Mouse (Mus musculus): ENCODE data around the gene Bad. TPM values are rescaled to one million over a fixed set of nuclear protein-coding genes. Genes with fewer than 3 reads are reported as not detected.

The Bad gene
- polyA plus RNA-seq, 2 experiments, result 22.8 to 25.7 TPM

DNA sequence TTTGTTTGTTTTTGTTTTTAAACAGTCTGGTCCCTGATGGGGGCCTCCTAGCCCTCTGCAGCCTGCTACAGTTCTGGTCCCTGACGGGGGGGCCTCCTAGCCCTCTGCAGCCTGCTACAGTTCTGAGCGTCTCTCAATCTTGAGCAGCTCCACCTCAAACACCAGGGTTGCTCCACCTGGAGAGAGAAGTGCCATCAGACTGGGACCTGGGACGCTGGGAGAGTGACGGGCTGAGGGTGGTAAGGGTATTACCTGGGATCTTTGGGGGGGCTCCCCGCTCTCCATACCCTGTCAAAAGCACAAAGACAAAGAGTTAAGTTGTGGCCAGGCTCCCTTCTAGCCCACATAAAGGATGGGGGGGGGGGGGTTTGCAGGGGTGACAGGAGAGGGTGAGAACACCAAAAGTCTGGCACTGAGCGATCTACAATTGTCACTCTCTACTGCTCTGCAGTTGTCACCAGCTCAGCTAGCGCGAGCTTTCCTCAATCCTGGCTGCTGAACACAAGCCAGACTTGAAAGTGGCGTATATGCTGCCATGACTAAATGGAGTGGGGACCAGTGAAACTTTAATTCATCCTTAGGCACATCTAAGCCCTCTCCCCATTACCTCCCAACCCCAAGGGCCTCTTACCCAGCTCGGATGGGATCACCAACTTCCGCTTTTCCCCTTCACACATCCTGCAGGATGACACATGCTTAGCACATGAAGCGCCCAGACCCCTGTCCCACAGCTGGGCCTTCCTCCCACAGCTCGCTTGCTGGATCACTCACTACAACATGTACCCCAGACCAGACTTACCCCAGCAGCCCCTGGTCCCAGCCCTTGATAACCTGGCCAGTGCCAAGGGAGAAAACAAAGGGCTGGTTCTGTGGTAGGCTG lies 36.3 kb downstream of the Bad start:
- H3K9me3 ChIP-seq (ENCODE audit: control insufficient read depth, low read length), result no peaks in the 10 kb centered on the region
- no peak for TF ChIP-seq CTCF (IDR thresholded peaks at IDR 0.05; ENCODE audit: low read depth)
- no peak for TF ChIP-seq EP300 (IDR thresholded peaks at IDR 0.05; ENCODE audit: low read depth)
- no peaks in the 10 kb centered on the region for H3K27me3 ChIP-seq (ENCODE audit: control insufficient read depth, insufficient read depth, low read length)
- peak overlapping the region; percentile 90 for H3K4me2 ChIP-seq (ENCODE audit: low read depth)
- peak overlapping the region; percentile 5 to 83; a peak in 3 of 4 replicates for H3K4me3 ChIP-seq (ENCODE audit: insufficient read depth in 1 of 2, low read depth in 2 of 2, low read length in 2 of 2)
- no peak overlapping the region; the same call in 1 of the 2 replicates for H3K9ac ChIP-seq (replicated peaks)
- peaks cover 12 to 25% of the 10 kb centered on the region in 2 experiments for H3K4me1 ChIP-seq (replicated peaks; ENCODE audit: control insufficient read depth in 2 of 2, insufficient read depth in 2 of 2, low read length in 1 of 2)
- DNase-seq (ENCODE audit: low read depth in 3 of 3, low spot score in 3 of 3), result no peak
- H3K36me3 ChIP-seq (replicated peaks; ENCODE audit: control insufficient read depth, insufficient read depth, low read depth), result peaks cover 6% of the 10 kb centered on the region
- WGBS (ENCODE audit: insufficient replicate concordance), result 71% methylated on average over 13 of the region's 13 CpGs
- no peak for ATAC-seq (ENCODE audit: insufficient read depth)
- peak overlapping the region; percentile 63 for H3K27ac ChIP-seq

GRCm38 (mm10) chr19:6978639-6978974 lies 36.9 kb downstream of the Bad start:
- peaks cover 6% of the 10 kb centered on the region for H3K36me3 ChIP-seq (replicated peaks; ENCODE audit: control insufficient read depth, insufficient read depth, low read depth)
- no peaks in the 10 kb centered on the region for H3K27me3 ChIP-seq (ENCODE audit: control insufficient read depth, insufficient read depth, low read length)
- TF ChIP-seq CTCF (IDR thresholded peaks at IDR 0.05; ENCODE audit: low read depth) (no peak), EP300 (IDR thresholded peaks at IDR 0.05; ENCODE audit: low read depth) (no peak)
- ATAC-seq (ENCODE audit: insufficient read depth) (no peak), DNase-seq (ENCODE audit: low read depth in 3 of 3, low spot score in 3 of 3) (no peak)
- peak overlapping the region; percentile 70 to 83 for H3K4me3 ChIP-seq (ENCODE audit: insufficient read depth in 1 of 2, low read depth in 2 of 2, low read length in 2 of 2)
- H3K4me1 ChIP-seq (replicated peaks; ENCODE audit: control insufficient read depth in 2 of 2, insufficient read depth in 2 of 2, low read length in 1 of 2), result peaks cover 12 to 25% of the 10 kb centered on the region in 2 experiments
- peak overlapping the region; percentile 90 for H3K4me2 ChIP-seq (ENCODE audit: low read depth)
- peak overlapping the region; percentile 70 for H3K9ac ChIP-seq (replicated peaks)
- WGBS (ENCODE audit: insufficient replicate concordance), result 28% methylated on average over 3 of the region's 3 CpGs
- H3K27ac ChIP-seq, result peak overlapping the region; percentile 63
- no peaks in the 10 kb centered on the region for H3K9me3 ChIP-seq (ENCODE audit: control insufficient read depth, low read length)

- Histone ChIP-seq H3K36me3 (replicated peaks; ENCODE audit: control insufficient read depth, insufficient read depth, low read depth) (peaks cover 6% of the 10 kb centered on the region), H3K4me2 (ENCODE audit: low read depth) (peak overlapping the region; percentile 90), H3K4me1 (replicated peaks; ENCODE audit: control insufficient read depth in 2 of 2, insufficient read depth in 2 of 2, low read length in 1 of 2) (peaks cover 8 to 22% of the 10 kb centered on the region in 2 experiments), H3K27ac (peak overlapping the region; percentile 63), H3K9me3 (ENCODE audit: control insufficient read depth, low read length) (no peaks in the 10 kb centered on the region), H3K9ac (replicated peaks) (peak overlapping the region; percentile 70), H3K4me3 (ENCODE audit: insufficient read depth in 1 of 2, low read depth in 2 of 2, low read length in 2 of 2) (peak overlapping the region; percentile 70 to 83), H3K27me3 (ENCODE audit: control insufficient read depth, insufficient read depth, low read length) (no peaks in the 10 kb centered on the region)
- DNase-seq (ENCODE audit: low read depth in 3 of 3, low spot score in 3 of 3) (peak in 1 of 3 experiments; percentile 59), ATAC-seq (ENCODE audit: insufficient read depth) (no peak)
- TF ChIP-seq CTCF (IDR thresholded peaks at IDR 0.05; ENCODE audit: low read depth) (no peak), EP300 (IDR thresholded peaks at IDR 0.05; ENCODE audit: low read depth) (no peak)
- WGBS (ENCODE audit: insufficient replicate concordance), result 5% methylated on average over 11 of the region's 11 CpGs
These were observed 37.4 kb downstream of the Bad start for GRCm38 (mm10) chr19:6979001-6979479.

GRCm38 (mm10) chr19:6979486-6980380 lies 38.1 kb downstream of the Bad start:
- peak; percentile 85 for ATAC-seq (ENCODE audit: insufficient read depth)
- TF ChIP-seq EP300 (IDR thresholded peaks at IDR 0.05; ENCODE audit: low read depth) (no peak), CTCF (IDR thresholded peaks at IDR 0.05; ENCODE audit: low read depth) (peak; percentile 82)
- peaks cover 7 to 21% of the 10 kb centered on the region in 2 experiments; a peak in 3 of 4 replicates for H3K4me1 ChIP-seq (replicated peaks; ENCODE audit: control insufficient read depth in 2 of 2, insufficient read depth in 2 of 2, low read length in 1 of 2)
- peak overlapping the region; percentile 75 for H3K9ac ChIP-seq (replicated peaks)
- H3K27me3 ChIP-seq (ENCODE audit: control insufficient read depth, insufficient read depth, low read length), result no peaks in the 10 kb centered on the region
- H3K4me2 ChIP-seq (ENCODE audit: low read depth), result peak overlapping the region; percentile 90
- H3K36me3 ChIP-seq (replicated peaks; ENCODE audit: control insufficient read depth, insufficient read depth, low read depth), result peaks cover 6% of the 10 kb centered on the region
- peak; percentile 98 for DNase-seq (ENCODE audit: low read depth in 3 of 3, low spot score in 3 of 3)
- peak overlapping the region; percentile 63 for H3K27ac ChIP-seq
- no peaks in the 10 kb centered on the region for H3K9me3 ChIP-seq (ENCODE audit: control insufficient read depth, low read length)
- WGBS (ENCODE audit: insufficient replicate concordance), result under 1% methylated on average over 59 of the region's 59 CpGs
- peak overlapping the region; percentile 83 to 93 for H3K4me3 ChIP-seq (ENCODE audit: insufficient read depth in 1 of 2, low read depth in 2 of 2, low read length in 2 of 2)

All from liver, embryonic 14.5 days (tissue).